Mouse (Mus musculus) lung, embryonic 14.5 days (tissue): Measurements from ENCODE around the gene Erf. TPM values are rescaled to one million over a fixed set of nuclear protein-coding genes. Genes with fewer than 3 reads are reported as not detected.

Experiments
- ATAC-seq: fragments of 200-750 bp; cut with Nextera tagmentation; 2 replicates; pipeline ENCODE4 v1.8.0; 2017; ENCODE audit warnings: mild to moderate bottlenecking, moderate TSS enrichment, moderate library complexity; ENCODE audit not compliant: insufficient read depth
- DNase-seq: peaks from one replicate; pipeline ENCODE4 v3.0.0-alpha.2; 2015
- H3K27ac ChIP-seq: fragments of 300-500 bp; sonication (generic); 2 replicates; pipeline ENCODE4 v1.5.1; 2014; ENCODE audit warnings: low read depth, mild to moderate bottlenecking, moderate library complexity
- H3K27me3 ChIP-seq: fragments of 300-500 bp; sonication (generic); 2 replicates; pipeline ENCODE4 v1.6.1; 2014; ENCODE audit warnings: low read length, control low read depth; ENCODE audit not compliant: insufficient read depth
- H3K36me3 ChIP-seq: fragments of 300-500 bp; sonication (generic); 2 replicates; pipeline ENCODE4 v1.6.1; 2014; ENCODE audit warnings: control low read depth; ENCODE audit not compliant: insufficient read depth
- H3K4me1 ChIP-seq: fragments of 300-500 bp; sonication (generic); 2 replicates; pipeline ENCODE4 v1.6.1; 2014; ENCODE audit warnings: antibody characterized with exemption, control low read depth; ENCODE audit not compliant: insufficient read depth
- H3K4me2 ChIP-seq: fragments of 300-500 bp; sonication (generic); 2 replicates; pipeline ENCODE4 v1.6.1; 2014; ENCODE audit warnings: mild to moderate bottlenecking
- H3K4me3 ChIP-seq: fragments of 300-500 bp; sonication (generic); 2 replicates; pipeline ENCODE4 v1.5.1; 2014; ENCODE audit warnings: low read depth, low read length
- H3K9ac ChIP-seq: fragments of 300-500 bp; sonication (generic); 2 replicates; pipeline ENCODE4 v1.6.1; 2014
- H3K9me3 ChIP-seq: fragments of 300-500 bp; sonication (generic); 2 replicates; pipeline ENCODE4 v1.6.1; 2016; ENCODE audit warnings: low read depth, low read length, control low read depth
- CTCF ChIP-seq: IDR thresholded peaks from 2 replicates; pipeline ENCODE4 v1.5.1; 2016; ENCODE audit warnings: antibody characterized with exemption, low read depth
- WGBS: fragments of 180-500 bp; shearing (Covaris S2); extraction: QIAGEN DNeasy Blood & Tissue Kit; methylation state at CpG from one replicate; pipeline ENCODE4 v1.1.7; 2014; 5-methylcytosine and 5-hydroxymethylcytosine counted together
- polyA plus RNA-seq: library from polyadenylated mRNA; unstranded; fragments of >200 nt; fragmentation: Nextera tagmentation; extraction: Ambion mirVana; gene quantifications from 2 replicates; pipeline ENCODE4 v1.2.1, GENCODE M21; 2014

Erf gene
- polyA plus RNA-seq, 1 experiment from 2014 or later: 26.6 TPM

GRCm38 (mm10) chr7:25292107-25292506, 41.5 kb upstream of the Erf start:
- peaks cover 86% of the 10 kb centered on the region for H3K36me3 ChIP-seq
- TF ChIP-seq CTCF: no peak
- no peak overlapping the region for H3K4me3 ChIP-seq
- no peak for ATAC-seq
- no peak for DNase-seq
- H3K4me2 ChIP-seq: no peak overlapping the region
- H3K9ac ChIP-seq: no peak overlapping the region
- no peaks in the 10 kb centered on the region for H3K27me3 ChIP-seq
- 47% methylated on average over 7 of the region's 7 CpGs for whole genome bisulfite sequencing
- no peak overlapping the region for H3K27ac ChIP-seq
- no peaks in the 10 kb centered on the region for H3K4me1 ChIP-seq
- no peaks in the 10 kb centered on the region for H3K9me3 ChIP-seq

GRCm38 (mm10) chr7:25290911-25291310, 40.4 kb upstream of the Erf start:
- peak; percentile 68 for DNase-seq
- no peak for TF ChIP-seq CTCF
- 83% methylated on average over 2 of the region's 2 CpGs for WGBS

GRCm38 (mm10) chr7:25290463-25290862, 39.9 kb upstream of the Erf start:
- TF ChIP-seq CTCF: no peak

More at GRCm38 (mm10) chr7:25290911-25291310, 40.4 kb upstream of the Erf start:
- no peak overlapping the region for H3K4me2 ChIP-seq
- no peaks in the 10 kb centered on the region for H3K9me3 ChIP-seq
- no peak overlapping the region for H3K4me3 ChIP-seq
- no peak overlapping the region for H3K9ac ChIP-seq
- H3K4me1 ChIP-seq: no peaks in the 10 kb centered on the region
- peaks cover 98% of the 10 kb centered on the region for H3K36me3 ChIP-seq
- no peak overlapping the region for H3K27ac ChIP-seq
- ATAC-seq: peak; percentile 21; the same call in 1 of the 2 replicates
- no peaks in the 10 kb centered on the region for H3K27me3 ChIP-seq

GRCm38 (mm10) chr7:25289925-25290324, 39.4 kb upstream of the Erf start:
- H3K4me2 ChIP-seq: no peak overlapping the region
- no peaks in the 10 kb centered on the region for H3K27me3 ChIP-seq
- no peaks in the 10 kb centered on the region for H3K9me3 ChIP-seq
- peak; percentile 21; the same call in 1 of the 2 replicates for TF ChIP-seq CTCF
- peaks cover 100% of the 10 kb centered on the region for H3K36me3 ChIP-seq
- DNase-seq (no peak), ATAC-seq (no peak)
- no peak overlapping the region for H3K27ac ChIP-seq
- no peak overlapping the region for H3K4me3 ChIP-seq
- no peaks in the 10 kb centered on the region for H3K4me1 ChIP-seq
- WGBS: 96% methylated on average over 3 of the region's 3 CpGs
- H3K9ac ChIP-seq: no peak overlapping the region

More at GRCm38 (mm10) chr7:25290463-25290862, 39.9 kb upstream of the Erf start:
- no peak for ATAC-seq
- no peak overlapping the region for H3K4me2 ChIP-seq
- no peaks in the 10 kb centered on the region for H3K9me3 ChIP-seq
- H3K9ac ChIP-seq: no peak overlapping the region
- H3K4me1 ChIP-seq: no peaks in the 10 kb centered on the region
- no peaks in the 10 kb centered on the region for H3K27me3 ChIP-seq
- no peak overlapping the region for H3K27ac ChIP-seq
- 97% methylated on average over 1 of the region's 1 CpGs for WGBS
- H3K4me3 ChIP-seq: no peak overlapping the region
- DNase-seq: no peak
- H3K36me3 ChIP-seq: peaks cover 100% of the 10 kb centered on the region

- TF ChIP-seq CTCF: no peak
- no peaks in the 10 kb centered on the region for H3K9me3 ChIP-seq
- H3K36me3 ChIP-seq: peaks cover 91% of the 10 kb centered on the region
- WGBS: 88% methylated on average over 3 of the region's 3 CpGs
- no peak for ATAC-seq
- DNase-seq: no peak
- H3K4me1 ChIP-seq: peaks cover 6% of the 10 kb centered on the region
- no peak overlapping the region for H3K27ac ChIP-seq
- H3K4me3 ChIP-seq: no peak overlapping the region
- no peak overlapping the region for H3K9ac ChIP-seq
- H3K27me3 ChIP-seq: no peaks in the 10 kb centered on the region
- H3K4me2 ChIP-seq: no peak overlapping the region
Measured at GRCm38 (mm10) chr7:25288721-25289120, 38.2 kb upstream of the Erf start.

GRCm38 (mm10) chr7:25288011-25288410, 37.5 kb upstream of the Erf start:
- no peak for ATAC-seq

GRCm38 (mm10) chr7:25286989-25287388, 36.4 kb upstream of the Erf start:
- Histone ChIP-seq H3K36me3 (peaks cover 74% of the 10 kb centered on the region), H3K4me1 (peaks cover 6% of the 10 kb centered on the region), H3K27me3 (no peaks in the 10 kb centered on the region), H3K9me3 (no peaks in the 10 kb centered on the region), H3K4me3 (no peak overlapping the region), H3K27ac (no peak overlapping the region), H3K4me2 (no peak overlapping the region), H3K9ac (no peak overlapping the region)
- 78% methylated on average over 8 of the region's 8 CpGs for WGBS
- ATAC-seq: no peak
- no peak; the same call in 1 of the 2 replicates for TF ChIP-seq CTCF
- no peak for DNase-seq

More at GRCm38 (mm10) chr7:25288011-25288410, 37.5 kb upstream of the Erf start:
- Histone ChIP-seq H3K27me3 (no peaks in the 10 kb centered on the region), H3K9ac (no peak overlapping the region), H3K4me1 (peaks cover 6% of the 10 kb centered on the region), H3K4me3 (no peak overlapping the region), H3K4me2 (no peak overlapping the region), H3K36me3 (peaks cover 84% of the 10 kb centered on the region), H3K27ac (no peak overlapping the region), H3K9me3 (no peaks in the 10 kb centered on the region)
- TF ChIP-seq CTCF: no peak
- no peak for DNase-seq
- 92% methylated on average over 12 of the region's 12 CpGs for WGBS
